Mouse (Mus musculus) heart, embryonic 15.5 days (tissue): ENCODE results near the gene Gmpr2. TPM values are rescaled to one million over a fixed set of nuclear protein-coding genes. Genes with fewer than 3 reads are reported as not detected.
A peak's percentile ranks its signal among the peaks of the same experiment; 100 is the strongest.

Experiments used
- ATAC-seq: fragments of 200-750 bp; cut with Nextera tagmentation; replicated peaks from 2 replicates; pipeline ENCODE4 v1.8.0; 2017; ENCODE audit warnings: low read depth, moderate TSS enrichment; ENCODE audit not compliant: insufficient number of reproducible peaks, insufficient read depth, low FRiP score
- H3K27ac ChIP-seq: fragments of 300-500 bp; sonication (generic); 2 replicates; pipeline ENCODE4 v1.5.1; 2015; ENCODE audit warnings: mild to moderate bottlenecking, inconsistent platforms
- H3K27me3 ChIP-seq: fragments of 300-500 bp; sonication (generic); 2 replicates; pipeline ENCODE4 v1.6.1; 2015; ENCODE audit warnings: inconsistent platforms
- H3K36me3 ChIP-seq: fragments of 300-500 bp; sonication (generic); 2 replicates; pipeline ENCODE4 v1.6.1; 2015; ENCODE audit warnings: mild to moderate bottlenecking, inconsistent platforms
- H3K4me1 ChIP-seq: fragments of 300-500 bp; sonication (generic); replicated peaks from 2 replicates; pipeline ENCODE4 v1.6.1; 2015; ENCODE audit warnings: inconsistent platforms
- H3K4me2 ChIP-seq: fragments of 300-500 bp; sonication (generic); 2 replicates; pipeline ENCODE4 v1.6.1; 2015; ENCODE audit warnings: inconsistent platforms, mild to moderate bottlenecking, moderate library complexity
- H3K4me3 ChIP-seq: fragments of 300-500 bp; sonication (generic); 2 replicates; pipeline ENCODE4 v1.5.1; 2015; ENCODE audit warnings: mild to moderate bottlenecking, inconsistent platforms
- H3K9ac ChIP-seq: fragments of 300-500 bp; sonication (generic); 2 replicates; pipeline ENCODE4 v1.6.1; 2015; ENCODE audit warnings: mild to moderate bottlenecking, inconsistent platforms
- H3K9me3 ChIP-seq: fragments of 300-500 bp; sonication (generic); replicated peaks from 2 replicates; pipeline ENCODE4 v1.6.1; 2016; ENCODE audit warnings: inconsistent platforms
- WGBS: fragments of 180-500 bp; shearing (Covaris S2); methylation state at CpG from one replicate; pipeline ENCODE4 v1.1.7; 2015; ENCODE audit warnings: mixed read lengths; 5-methylcytosine and 5-hydroxymethylcytosine counted together
- polyA plus RNA-seq: library from polyadenylated mRNA; unstranded; fragments of >200 nt; fragmentation: Nextera tagmentation; extraction: Ambion mirVana; gene quantifications from 2 replicates; pipeline ENCODE4 v1.2.1, GENCODE M21; 2015

Gmpr2 gene
- polyA plus RNA-seq, 1 experiment from 2014 or later = 36.0 TPM

DNA sequence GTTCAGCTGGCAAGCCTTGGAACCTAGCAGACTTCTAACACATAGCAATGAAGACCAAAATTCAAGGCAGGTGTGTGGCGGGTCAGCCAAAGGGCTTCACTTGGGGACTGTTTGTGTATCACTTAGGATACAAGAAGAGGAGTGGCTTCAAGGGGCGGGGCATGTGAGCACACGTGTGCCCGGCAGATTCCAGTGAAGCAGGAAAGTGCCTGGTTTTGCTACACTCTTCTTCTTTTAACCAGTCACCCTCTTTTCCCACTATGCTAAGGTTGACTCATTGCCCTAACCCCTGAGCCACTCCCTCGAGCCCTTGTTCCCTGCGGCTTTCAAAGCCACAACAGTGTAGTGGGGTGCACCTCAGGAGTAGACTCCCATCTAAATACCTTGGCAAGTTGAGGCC lies 43.2 kb downstream of the Gmpr2 start:
- WGBS = 31% methylated on average over 6 of the region's 6 CpGs
- Histone ChIP-seq H3K9ac (no peak overlapping the region), H3K4me2 (no peak overlapping the region), H3K36me3 (peaks cover 17% of the 10 kb centered on the region; the same call in 1 of the 2 replicates), H3K4me1 (peaks cover 11% of the 10 kb centered on the region), H3K4me3 (no peak overlapping the region), H3K9me3 (no peaks in the 10 kb centered on the region), H3K27me3 (peaks cover 20% of the 10 kb centered on the region), H3K27ac (no peak overlapping the region)
- ATAC-seq = no peak

DNA sequence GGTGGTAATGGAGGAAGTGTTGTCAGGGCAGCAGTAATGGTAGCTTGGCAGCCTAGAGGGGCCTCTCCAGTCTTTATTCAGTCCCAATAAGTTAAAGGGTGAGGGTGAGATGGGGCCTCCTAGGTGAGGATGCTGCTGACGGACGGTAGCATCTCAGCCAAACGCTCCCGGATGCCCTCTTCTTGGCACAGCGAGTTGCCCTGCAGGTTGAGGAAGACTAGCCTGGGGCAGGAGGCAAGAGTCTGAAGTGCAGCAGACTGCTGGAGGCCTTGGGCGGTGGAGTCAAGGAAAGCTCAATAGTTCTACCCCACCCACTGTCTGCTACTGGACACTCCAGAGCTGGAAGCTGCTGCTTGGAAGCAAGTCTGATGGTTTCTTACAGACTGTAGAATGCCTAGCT lies 44.5 kb downstream of the Gmpr2 start:
- Histone ChIP-seq H3K4me1 (peaks cover 11% of the 10 kb centered on the region), H3K9ac (no peak overlapping the region), H3K4me2 (no peak overlapping the region), H3K27me3 (peaks cover 20% of the 10 kb centered on the region), H3K36me3 (peaks cover 20% of the 10 kb centered on the region; the same call in 1 of the 2 replicates), H3K4me3 (no peak overlapping the region), H3K9me3 (no peaks in the 10 kb centered on the region), H3K27ac (no peak overlapping the region)
- 91% methylated on average over 6 of the region's 6 CpGs for WGBS
- ATAC-seq = no peak

DNA sequence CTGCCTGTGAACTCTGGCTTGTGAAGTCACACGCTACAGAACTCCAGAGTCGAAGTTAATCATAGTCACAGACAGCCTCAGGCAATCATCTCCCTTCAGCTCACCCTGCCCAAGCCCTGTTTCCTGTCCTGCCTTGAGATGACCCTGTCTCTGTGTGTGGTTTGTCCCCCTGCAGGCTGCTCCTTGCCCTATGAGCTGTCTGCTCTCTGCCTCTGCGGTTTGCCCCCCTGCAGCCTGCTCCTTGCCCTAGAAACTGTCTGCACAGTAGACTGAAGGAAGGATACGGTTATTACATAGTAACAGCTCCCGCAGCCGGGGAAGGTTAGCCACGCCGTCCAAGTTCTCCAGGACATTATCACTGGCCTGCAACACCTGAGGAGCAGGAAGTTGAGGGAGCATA lies 45.1 kb downstream of the Gmpr2 start:
- WGBS = 82% methylated on average over 8 of the region's 8 CpGs
- H3K9ac ChIP-seq = no peak overlapping the region
- ATAC-seq = no peak
- peaks cover 11% of the 10 kb centered on the region for H3K4me1 ChIP-seq
- H3K27me3 ChIP-seq = peaks cover 14% of the 10 kb centered on the region
- H3K9me3 ChIP-seq = no peaks in the 10 kb centered on the region
- H3K4me3 ChIP-seq = no peak overlapping the region
- no peak overlapping the region for H3K4me2 ChIP-seq
- no peak overlapping the region for H3K27ac ChIP-seq
- H3K36me3 ChIP-seq = peaks cover 20% of the 10 kb centered on the region; the same call in 1 of the 2 replicates

DNA sequence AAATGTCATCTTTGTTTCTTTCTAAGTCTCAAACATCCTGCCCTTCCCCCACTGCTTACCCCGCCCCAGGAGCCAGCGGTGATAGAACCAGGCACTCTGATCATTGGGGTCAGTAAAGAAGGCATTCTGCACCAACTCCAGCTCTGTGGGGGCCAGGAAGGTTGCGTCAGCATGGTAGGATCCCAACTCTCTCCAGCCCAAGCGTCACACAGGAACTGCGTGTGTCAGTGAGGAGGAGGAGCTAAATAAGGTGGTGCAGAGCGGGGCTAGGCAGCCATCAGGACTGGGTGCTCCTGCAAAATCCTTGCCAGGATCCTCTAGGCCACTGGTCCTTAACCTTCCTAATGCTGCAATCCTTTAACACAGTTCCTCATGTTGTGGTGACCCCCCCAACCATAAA lies 48.0 kb downstream of the Gmpr2 start:
- peaks cover 20% of the 10 kb centered on the region; the same call in 1 of the 2 replicates for H3K36me3 ChIP-seq
- H3K4me3 ChIP-seq = no peak overlapping the region
- H3K27me3 ChIP-seq = no peaks in the 10 kb centered on the region
- peaks cover 7% of the 10 kb centered on the region for H3K4me1 ChIP-seq
- no peaks in the 10 kb centered on the region for H3K9me3 ChIP-seq
- H3K27ac ChIP-seq = no peak overlapping the region
- H3K9ac ChIP-seq = no peak overlapping the region
- 82% methylated on average over 6 of the region's 6 CpGs for WGBS
- H3K4me2 ChIP-seq = no peak overlapping the region
- ATAC-seq = no peak

DNA sequence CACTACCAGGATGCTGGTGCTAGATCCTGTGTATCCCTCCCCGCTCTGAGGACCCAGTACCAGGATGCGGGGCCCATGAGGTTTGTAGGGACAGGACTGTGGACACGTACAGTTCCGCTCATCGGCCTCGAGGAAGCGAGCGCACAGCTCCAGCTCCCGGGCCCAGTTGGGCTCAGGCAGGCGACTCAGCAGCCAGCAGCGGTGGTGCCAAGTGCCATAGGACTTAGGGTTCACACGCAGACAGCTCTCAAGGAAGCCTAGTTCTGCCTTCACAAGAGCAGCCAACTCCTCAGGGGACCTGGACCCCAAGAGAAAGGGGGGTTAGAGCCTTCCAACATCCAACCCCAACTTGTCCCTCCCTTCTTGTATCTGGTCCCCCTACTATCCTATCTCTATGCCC lies 48.9 kb downstream of the Gmpr2 start:
- Histone ChIP-seq H3K9me3 (no peaks in the 10 kb centered on the region), H3K27ac (no peak overlapping the region), H3K4me3 (no peak overlapping the region), H3K4me1 (peaks cover 7% of the 10 kb centered on the region), H3K9ac (no peak overlapping the region), H3K27me3 (no peaks in the 10 kb centered on the region), H3K4me2 (no peak overlapping the region), H3K36me3 (peaks cover 20% of the 10 kb centered on the region; the same call in 1 of the 2 replicates)
- 89% methylated on average over 12 of the region's 12 CpGs for WGBS
- ATAC-seq = no peak

DNA sequence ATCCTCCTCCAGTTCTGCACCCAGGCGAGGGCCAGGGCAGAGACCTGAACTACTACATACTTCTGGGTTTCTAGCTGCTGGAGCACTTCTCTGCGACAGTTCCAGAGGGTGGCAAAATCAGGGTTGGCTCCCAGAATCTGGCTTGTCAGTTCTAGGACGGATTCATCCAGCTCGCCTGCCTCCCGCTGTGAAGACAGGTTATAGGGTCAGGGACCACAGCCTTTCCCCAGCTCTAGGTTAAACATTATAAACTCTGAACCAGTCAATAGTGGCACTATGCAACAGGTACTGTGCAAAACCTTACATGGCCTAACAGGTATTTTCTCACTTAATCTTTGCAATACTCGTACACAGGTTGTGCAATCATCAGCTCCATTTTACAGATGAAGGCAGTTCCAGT lies 49.3 kb downstream of the Gmpr2 start:
- 81% methylated on average over 6 of the region's 6 CpGs for WGBS
- H3K4me2 ChIP-seq = peak overlapping the region; percentile 69
- no peaks in the 10 kb centered on the region for H3K27me3 ChIP-seq
- ATAC-seq = no peak
- H3K27ac ChIP-seq = no peak overlapping the region
- peaks cover 20% of the 10 kb centered on the region; the same call in 1 of the 2 replicates for H3K36me3 ChIP-seq
- peaks cover 7% of the 10 kb centered on the region for H3K4me1 ChIP-seq
- H3K9ac ChIP-seq = no peak overlapping the region
- no peaks in the 10 kb centered on the region for H3K9me3 ChIP-seq
- peak overlapping the region; percentile 81 for H3K4me3 ChIP-seq

DNA sequence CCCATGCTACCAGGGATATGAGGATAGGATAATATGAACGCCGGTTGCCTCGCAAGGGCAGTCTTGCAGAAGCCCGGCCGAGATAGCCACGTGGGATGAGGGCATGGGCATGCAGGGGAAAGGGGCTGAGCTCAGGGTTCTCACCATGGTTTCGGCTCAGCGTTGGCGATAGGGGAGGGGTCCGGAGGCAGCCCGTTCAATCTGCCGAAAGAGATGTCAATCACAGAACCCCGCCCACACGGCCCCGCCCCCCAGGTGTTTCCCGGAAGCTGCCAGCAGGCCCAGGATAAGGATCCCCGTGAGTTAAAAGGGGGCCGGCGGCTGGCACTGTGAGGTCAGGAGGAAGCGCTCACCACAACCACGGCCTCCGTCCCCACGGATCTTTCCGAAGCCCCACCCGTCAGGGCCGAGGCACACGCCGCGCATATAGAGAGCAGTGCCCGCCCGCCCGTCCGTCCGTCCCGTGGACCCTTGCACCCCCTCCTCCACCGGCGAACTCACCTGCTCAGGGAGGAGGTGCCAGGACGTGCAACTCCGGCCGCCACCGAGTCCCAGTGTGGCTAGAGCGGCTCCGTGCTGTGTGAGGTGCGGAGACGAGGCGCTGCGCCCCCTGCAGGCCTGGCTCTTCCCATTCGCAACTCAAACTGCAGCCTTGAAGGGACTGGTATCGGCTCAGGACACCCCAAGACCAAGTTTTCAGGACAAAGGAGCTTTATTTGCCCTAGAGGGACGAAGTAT lies 50.1 kb downstream of the Gmpr2 start, which contains the start of gene Rabggta:
TSS of gene Rabggta (minus strand) at position 564 of the 738 bp plus-strand sequence.
- peak within 1 kb of the TSS; percentile 82 for H3K9ac ChIP-seq
- no peaks in the 10 kb centered on the region for H3K9me3 ChIP-seq
- no peaks in the 10 kb centered on the region for H3K27me3 ChIP-seq
- peak within 1 kb of the TSS; percentile 69 for H3K4me2 ChIP-seq
- H3K4me1 ChIP-seq = peaks cover 7% of the 10 kb centered on the region
- peak within 1 kb of the TSS; percentile 81 for H3K4me3 ChIP-seq
- under 1% methylated on average over 50 of the region's 50 CpGs for WGBS
- peaks cover 20% of the 10 kb centered on the region; the same call in 1 of the 2 replicates for H3K36me3 ChIP-seq
- H3K27ac ChIP-seq = peak within 1 kb of the TSS; percentile 84
- ATAC-seq = peak; percentile 94

DNA sequence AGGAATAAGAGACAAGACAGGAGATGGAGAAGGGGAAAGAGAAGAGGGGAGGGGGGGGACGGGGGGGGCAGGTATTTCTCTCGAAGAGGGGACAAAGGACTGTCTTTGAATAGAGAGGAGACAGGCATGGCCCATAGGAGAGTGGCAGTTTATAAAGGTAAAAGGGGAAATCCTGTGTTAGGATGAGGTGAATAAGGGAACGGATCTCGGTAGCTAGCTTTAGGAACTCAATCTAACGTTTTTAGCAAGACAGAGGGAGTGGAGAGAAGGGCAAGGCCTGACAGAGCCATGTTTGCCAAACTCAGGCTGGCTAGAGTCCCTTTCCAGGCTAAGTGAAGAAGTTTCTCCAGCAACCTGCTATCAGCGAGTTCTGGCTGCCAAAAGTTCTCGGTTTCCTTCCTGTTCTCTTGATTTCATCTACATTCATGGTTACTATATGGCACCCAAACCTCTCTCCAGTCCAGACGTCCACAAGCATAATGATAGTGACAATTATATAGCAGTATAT lies 50.8 kb downstream of the Gmpr2 start:
- Histone ChIP-seq H3K36me3 (peaks cover 15% of the 10 kb centered on the region; the same call in 1 of the 2 replicates), H3K9ac (no peak overlapping the region), H3K4me1 (peaks cover 7% of the 10 kb centered on the region), H3K27ac (no peak overlapping the region), H3K27me3 (no peaks in the 10 kb centered on the region), H3K4me3 (peak overlapping the region; percentile 81), H3K9me3 (no peaks in the 10 kb centered on the region), H3K4me2 (peak overlapping the region; percentile 69)
- WGBS = 46% methylated on average over 8 of the region's 8 CpGs
- no peak for ATAC-seq

DNA sequence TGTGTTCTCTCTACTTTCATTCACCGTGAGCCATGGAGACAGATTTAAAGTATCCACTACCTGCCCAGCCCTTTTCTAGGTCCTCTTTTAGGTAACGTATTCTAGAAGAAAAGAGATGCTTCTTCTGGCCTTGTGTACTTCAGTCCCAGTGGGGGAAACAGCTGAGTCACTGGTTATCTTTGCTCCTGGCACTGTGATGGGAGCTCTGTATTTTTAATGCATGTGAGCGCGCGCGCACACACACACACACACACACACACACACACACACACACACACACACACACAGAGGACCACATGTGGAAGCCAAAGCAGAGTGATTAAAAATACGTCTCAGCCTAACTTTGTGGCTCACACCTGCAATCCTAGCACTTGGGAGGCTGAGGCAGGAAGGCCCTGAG lies 51.7 kb downstream of the Gmpr2 start:
- Histone ChIP-seq H3K27ac (no peak overlapping the region), H3K4me3 (no peak overlapping the region), H3K4me1 (peaks cover 7% of the 10 kb centered on the region), H3K4me2 (no peak overlapping the region), H3K36me3 (peaks cover 11% of the 10 kb centered on the region; the same call in 1 of the 2 replicates), H3K9me3 (no peaks in the 10 kb centered on the region), H3K27me3 (0 out of 2 replicates have a peak, but pooled peaks cover 6% of the 10 kb centered on the region), H3K9ac (no peak overlapping the region)
- no peak for ATAC-seq
- 95% methylated on average over 7 of the region's 7 CpGs for WGBS

DNA sequence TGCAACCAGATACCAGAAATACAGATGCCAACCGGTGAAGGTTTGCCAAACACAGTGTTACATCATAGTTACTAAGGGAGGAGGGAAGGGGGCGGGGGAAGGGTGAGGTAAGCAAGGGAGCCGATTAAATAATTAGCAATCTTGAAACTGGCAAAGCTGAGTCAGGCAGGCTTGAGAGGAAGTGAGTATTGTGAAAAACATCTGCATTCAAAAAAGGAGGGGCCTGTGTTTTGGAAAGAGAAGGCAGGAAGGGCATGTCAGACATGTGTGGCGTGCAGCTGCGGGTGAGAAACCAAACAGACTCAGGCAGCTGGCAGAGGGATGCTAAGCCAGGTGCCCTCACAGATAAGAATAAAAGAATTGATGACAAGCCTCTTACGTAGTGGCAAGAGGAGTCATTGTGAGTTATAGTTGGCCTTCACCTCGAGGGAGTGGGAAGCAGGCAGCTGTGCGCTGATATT lies 52.7 kb downstream of the Gmpr2 start:
- ATAC-seq = no peak
- H3K27me3 ChIP-seq = 0 out of 2 replicates have a peak, but pooled peaks cover 6% of the 10 kb centered on the region
- H3K4me2 ChIP-seq = no peak overlapping the region
- no peak overlapping the region for H3K4me3 ChIP-seq
- H3K9ac ChIP-seq = no peak overlapping the region
- 0 out of 2 replicates have a peak, but pooled peaks cover 6% of the 10 kb centered on the region for H3K36me3 ChIP-seq
- peaks cover 7% of the 10 kb centered on the region for H3K4me1 ChIP-seq
- H3K9me3 ChIP-seq = no peaks in the 10 kb centered on the region
- WGBS = 40% methylated on average over 8 of the region's 8 CpGs
- H3K27ac ChIP-seq = 0 out of 2 replicates have a peak overlapping the region, but pooled peaks have one; percentile 18

DNA sequence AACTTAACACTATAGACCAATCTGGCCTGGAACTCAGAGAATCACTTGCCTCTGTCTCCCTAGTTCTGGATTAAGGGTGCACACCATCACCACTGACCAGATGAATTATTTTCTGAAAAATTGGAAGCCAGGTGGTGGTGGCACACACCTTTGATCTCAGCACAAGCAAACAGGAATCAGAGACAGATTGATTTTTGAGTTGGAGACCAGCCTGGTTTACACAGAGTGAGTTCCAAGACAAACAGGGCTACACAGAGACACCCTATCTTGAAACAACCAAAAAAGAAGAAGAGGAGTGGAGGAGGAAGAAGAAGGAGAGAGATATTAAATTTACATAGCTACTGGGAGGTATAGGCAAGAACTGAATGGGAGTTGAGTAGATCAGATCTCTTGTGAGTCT lies 54.5 kb downstream of the Gmpr2 start:
- ATAC-seq = no peak
- Histone ChIP-seq H3K9ac (no peak overlapping the region), H3K4me1 (peaks cover 7% of the 10 kb centered on the region), H3K9me3 (no peaks in the 10 kb centered on the region), H3K4me3 (no peak overlapping the region), H3K36me3 (no peaks in the 10 kb centered on the region), H3K27me3 (peaks cover 6% of the 10 kb centered on the region; the same call in 1 of the 2 replicates), H3K4me2 (no peak overlapping the region), H3K27ac (no peak overlapping the region)
